Mouse (Mus musculus) CH12.LX (cell line): Measurements from ENCODE around the gene Pappa2. TPM values are rescaled to one million over a fixed set of nuclear protein-coding genes. Genes with fewer than 3 reads are reported as not detected.

Experiments
- DNase-seq: peaks from one replicate; pipeline ENCODE4 v3.0.0-alpha.2; 2013; ENCODE audit errors: extremely low read depth
- H3K27ac ChIP-seq: 2 replicates; pipeline ENCODE4 v1.5.1; 2012; ENCODE audit warnings: low read depth, mild to moderate bottlenecking, control low read depth, moderate library complexity; ENCODE audit not compliant: insufficient read depth
- H3K27me3 ChIP-seq: replicated peaks from 2 replicates; pipeline ENCODE3; 2012; ENCODE audit warnings: inconsistent platforms
- H3K36me3 ChIP-seq, 2 experiments: replicated peaks in 1 of 2; 2 replicates each; pipeline versions ENCODE3 to v1.6.1; 2012; ENCODE audit warnings: inconsistent platforms in 1 of 2, low read length in 1 of 2, mild to moderate bottlenecking in 1 of 2, mixed read lengths in 1 of 2, moderate library complexity in 1 of 2; ENCODE audit not compliant: control insufficient read depth in 1 of 2, insufficient read depth in 1 of 2
- H3K4me1 ChIP-seq, 2 experiments: 2 replicates each; pipeline ENCODE4 v1.6.1; 2012; ENCODE audit warnings: inconsistent platforms in 1 of 2, moderate library complexity in 1 of 2; ENCODE audit not compliant: insufficient read depth in 2 of 2, control insufficient read depth in 1 of 2
- H3K4me2 ChIP-seq: 2 replicates; pipeline ENCODE4 v1.6.1; 2012; ENCODE audit warnings: low read depth, mild to moderate bottlenecking, control low read depth; ENCODE audit not compliant: poor library complexity, insufficient read depth, severe bottlenecking
- H3K4me3 ChIP-seq, 3 experiments: fragments of 150-350 bp in 1 of 3; sonication (generic) in 1 of 3; replicated peaks in 1 of 3; 2 replicates each; pipeline versions ENCODE3 to v1.5.1; 2011 to 2012; ENCODE audit warnings: low read depth in 2 of 3, low read length in 2 of 3, mild to moderate bottlenecking in 2 of 3, moderate library complexity in 2 of 3, control low read depth in 1 of 3, improper control_type of control experiment in 1 of 3, inconsistent platforms in 1 of 3, mixed read lengths in 1 of 3; ENCODE audit not compliant: poor library complexity in 1 of 3
- H3K79me2 ChIP-seq: replicated peaks from 2 replicates; pipeline ENCODE4 v1.6.1; 2012; ENCODE audit warnings: mild to moderate bottlenecking, moderate library complexity; ENCODE audit not compliant: control insufficient read depth, poor library complexity, insufficient read depth, severe bottlenecking; ENCODE audit errors: extremely low read depth
- H3K9ac ChIP-seq: 2 replicates; pipeline ENCODE4 v1.6.1; 2012; ENCODE audit warnings: low read depth, mild to moderate bottlenecking, control low read depth, moderate library complexity; ENCODE audit not compliant: insufficient read depth
- H3K9me3 ChIP-seq: replicated peaks from 2 replicates; pipeline ENCODE3; 2012; ENCODE audit warnings: low read length, inconsistent platforms, mixed read lengths
- CHD1 ChIP-seq: IDR thresholded peaks from 2 replicates; pipeline ENCODE4 v1.6.1; 2012; ENCODE audit warnings: low read depth, low read length, improper control_type of control experiment, inconsistent platforms
- E2F4 ChIP-seq: IDR thresholded peaks from 2 replicates; pipeline ENCODE4 v1.6.1; 2011; ENCODE audit warnings: low read depth, low read length, improper control_type of control experiment; ENCODE audit not compliant: insufficient replicate concordance
- JUN ChIP-seq: IDR thresholded peaks from 2 replicates; pipeline ENCODE4 v1.6.1; 2011; ENCODE audit warnings: low read depth, mild to moderate bottlenecking, low read length, improper control_type of control experiment, moderate library complexity; ENCODE audit not compliant: insufficient read depth
- JUND ChIP-seq: conservative IDR thresholded peaks from 2 replicates; pipeline ENCODE4 v1.6.1; 2011; ENCODE audit warnings: low read depth, low read length, improper control_type of control experiment
- MAFK ChIP-seq: IDR thresholded peaks from 2 replicates; pipeline ENCODE4 v1.6.1; 2011; ENCODE audit warnings: low read length, improper control_type of control experiment; ENCODE audit not compliant: insufficient replicate concordance
- MAX ChIP-seq: IDR thresholded peaks from 2 replicates; pipeline ENCODE4 v1.6.1; 2011; ENCODE audit warnings: low read length, improper control_type of control experiment
- PAX5 ChIP-seq: IDR thresholded peaks from 2 replicates; pipeline ENCODE4 v1.6.1; 2012; ENCODE audit warnings: low read length, inconsistent platforms, mixed read lengths
- POLR2AphosphoS2 ChIP-seq: IDR thresholded peaks from 2 replicates; pipeline ENCODE4 v1.6.1; 2011; ENCODE audit warnings: low read depth, low read length, improper control_type of control experiment
- RAD21 ChIP-seq: IDR thresholded peaks from 2 replicates; pipeline ENCODE4 v1.6.1; 2011; ENCODE audit warnings: low read depth, mild to moderate bottlenecking, low read length, improper control_type of control experiment, moderate library complexity
- RCOR1 ChIP-seq: conservative IDR thresholded peaks from 2 replicates; pipeline ENCODE4 v1.6.1; 2012; ENCODE audit warnings: low read depth, mild to moderate bottlenecking, inconsistent platforms, low read length, improper control_type of control experiment
- SMC3 ChIP-seq: IDR thresholded peaks from 2 replicates; pipeline ENCODE4 v1.6.1; 2011; ENCODE audit warnings: low read depth, low read length, improper control_type of control experiment
- TBP ChIP-seq: conservative IDR thresholded peaks from 2 replicates; pipeline ENCODE4 v1.6.1; 2011; ENCODE audit warnings: low read depth, low read length, improper control_type of control experiment
- TCF12 ChIP-seq: IDR thresholded peaks from 2 replicates; pipeline ENCODE4 v1.6.1; 2014; ENCODE audit warnings: low read depth, mild to moderate bottlenecking, inconsistent platforms, low read length, improper control_type of control experiment
- UBTF ChIP-seq: IDR thresholded peaks from 2 replicates; pipeline ENCODE4 v1.6.1; 2012; ENCODE audit warnings: low read depth, mild to moderate bottlenecking, inconsistent platforms, low read length, improper control_type of control experiment, moderate library complexity
- USF1 ChIP-seq: IDR thresholded peaks from 2 replicates; pipeline ENCODE4 v1.6.1; 2014; ENCODE audit warnings: low read depth, mild to moderate bottlenecking, inconsistent platforms, low read length, improper control_type of control experiment
- USF2 ChIP-seq: conservative IDR thresholded peaks from 2 replicates; pipeline ENCODE4 v1.6.1; 2011; ENCODE audit warnings: low read depth, low read length, improper control_type of control experiment
- ZC3H11A ChIP-seq: IDR thresholded peaks from 2 replicates; pipeline ENCODE4 v1.6.1; 2012; ENCODE audit warnings: low read depth, mild to moderate bottlenecking, inconsistent platforms, low read length, improper control_type of control experiment
- ZMIZ1 ChIP-seq: IDR thresholded peaks from 2 replicates; pipeline ENCODE4 v1.6.1; 2012; ENCODE audit warnings: low read depth, mild to moderate bottlenecking, inconsistent platforms, low read length, improper control_type of control experiment
- dilution Hi-C: fragments of 300-500 bp; cut with MboI; formaldehyde crosslinking; loops from 2 replicates; pipeline ENCODE4 v1.14.3; 2020; ENCODE audit warnings: low sequenced_read_pairs; ENCODE audit not compliant: extremely low pct_unique_long_range_greater_than_20kb, extremely low pct_ligation_motif_present
- in situ Hi-C: fragments of 300-500 bp; cut with MboI; formaldehyde crosslinking; loops from 3 replicates; pipeline ENCODE4 v1.14.3; 2019; ENCODE audit warnings: low sequenced_read_pairs, low pct_ligation_motif_present, low pct_unique_long_range_greater_than_20kb, mixed read lengths
- polyA plus RNA-seq: library from polyadenylated mRNA; unstranded; fragments of >175 nt; gene quantifications from 2 replicates; pipeline ENCODE4 v1.2.1, GENCODE M21; 2012; ENCODE audit warnings: low read depth; ENCODE audit not compliant: insufficient read length
- total RNA-seq, 2 experiments: library from RNA; depleted of rRNA; stranded (reverse); fragments of 300-350 nt in 1 of 2; fragments of >200 nt in 1 of 2; gene quantifications; 2 replicates each; pipeline ENCODE4 v1.2.3; 2012 to 2014

Gene Pappa2
- total and polyA plus RNA-seq, 3 experiments, result 0.17 to 1.3 (median 0.20) TPM

DNA sequence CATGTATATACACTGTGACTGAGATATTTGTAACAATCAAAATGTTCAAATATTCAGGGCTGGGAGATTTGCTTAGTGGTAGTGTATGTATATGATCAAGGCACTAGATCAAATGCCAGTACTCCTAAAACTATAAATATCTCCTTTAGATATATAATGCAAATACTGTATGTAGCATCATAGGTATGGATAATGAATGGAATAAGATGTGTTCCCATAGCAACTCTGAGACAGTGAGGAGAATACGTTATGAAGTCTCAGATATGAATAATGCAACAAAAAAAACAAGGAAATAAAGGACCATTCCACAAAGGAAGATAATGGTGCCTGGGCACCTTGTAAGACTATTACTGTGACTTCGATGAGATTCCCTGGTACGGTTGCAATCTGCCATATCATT lies 45.8 kb downstream of the Pappa2 start:
- no peaks in the 10 kb centered on the region for H3K27me3 ChIP-seq
- in situ Hi-C loops, result no loop called here
- DNase-seq, result no peak
- dilution Hi-C loops, result no loop called here
- H3K4me1 ChIP-seq, result 0 out of 4 replicates have a peak, but pooled peaks cover 0 to 4% of the 10 kb centered on the region in 2 experiments
- no peak overlapping the region for H3K27ac ChIP-seq
- no peaks in the 10 kb centered on the region for H3K36me3 ChIP-seq
- H3K4me3 ChIP-seq, result no peak overlapping the region
- H3K9ac ChIP-seq, result no peak overlapping the region
- H3K9me3 ChIP-seq, result no peaks in the 10 kb centered on the region
- H3K79me2 ChIP-seq, result no peaks in the 10 kb centered on the region
- no peak overlapping the region for H3K4me2 ChIP-seq
- TF ChIP-seq MAX, result no peak
- TF ChIP-seq UBTF, result no peak
- TF ChIP-seq E2F4, result no peak
- TF ChIP-seq JUND, result no peak
- TF ChIP-seq TCF12, result no peak
- TF ChIP-seq ZMIZ1, result no peak
- TF ChIP-seq SMC3, result no peak
- no peak for TF ChIP-seq TBP
- TF ChIP-seq RCOR1, result no peak
- no peak for TF ChIP-seq ZC3H11A
- no peak for TF ChIP-seq PAX5
- TF ChIP-seq CHD1, result no peak

DNA sequence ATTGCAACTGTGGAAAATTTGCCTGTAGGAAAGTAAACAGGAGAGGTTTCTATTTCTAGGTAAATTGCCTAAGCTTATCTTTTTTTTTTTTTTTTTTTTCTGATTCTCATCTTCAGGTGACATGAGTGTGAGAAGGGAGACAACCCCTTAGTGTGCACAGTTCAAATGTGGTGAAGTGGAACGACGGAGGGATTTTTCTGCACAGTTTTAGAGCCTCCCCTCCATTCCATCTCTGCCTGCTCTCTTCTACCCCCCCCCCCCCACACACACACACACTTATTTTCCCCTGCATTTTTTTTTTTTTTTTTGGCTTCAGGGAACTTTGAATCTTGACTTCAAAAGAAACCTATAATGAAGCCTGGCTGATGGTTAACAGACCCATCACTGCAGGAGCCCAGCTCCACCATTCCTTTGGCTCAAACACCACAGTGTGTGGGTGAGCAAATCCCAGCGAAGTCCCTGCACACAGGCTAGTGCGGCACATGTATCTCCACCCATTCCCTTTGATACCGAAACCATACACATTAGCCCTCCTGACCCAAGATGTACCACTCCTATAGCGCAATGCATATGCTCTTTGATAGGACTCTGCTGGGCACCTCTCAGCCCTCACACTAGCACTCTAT lies 49.0 kb downstream of the Pappa2 start:
- Histone ChIP-seq H3K9me3 (no peaks in the 10 kb centered on the region), H3K4me1 (0 out of 4 replicates have a peak, but pooled peaks cover 0 to 4% of the 10 kb centered on the region in 2 experiments), H3K36me3 (no peaks in the 10 kb centered on the region), H3K27me3 (no peaks in the 10 kb centered on the region), H3K27ac (no peak overlapping the region), H3K4me2 (no peak overlapping the region), H3K4me3 (no peak overlapping the region), H3K9ac (no peak overlapping the region), H3K79me2 (no peaks in the 10 kb centered on the region)
- DNase-seq, result no peak
- dilution Hi-C loops (no loop called here), in situ Hi-C loops (no loop called here)
- TF ChIP-seq POLR2AphosphoS2 (no peak), USF1 (no peak), JUN (no peak), USF2 (no peak), MAFK (no peak), TCF12 (no peak), MAX (no peak), RAD21 (no peak)
